Mouse (Mus musculus) midbrain, embryonic 14.5 days (tissue): ENCODE data around the gene Cnr2. TPM values are rescaled to one million over a fixed set of nuclear protein-coding genes. Genes with fewer than 3 reads are reported as not detected.

Experiments
- ATAC-seq: fragments of 200-750 bp; cut with Nextera tagmentation; 2 replicates; pipeline ENCODE4 v1.8.0; 2017; ENCODE audit warnings: moderate number of reproducible peaks, moderate library complexity; ENCODE audit not compliant: low FRiP score, low TSS enrichment
- DNase-seq: peaks from one replicate; pipeline ENCODE4 v3.0.0-alpha.2; 2015
- H3K27ac ChIP-seq: fragments of 300-500 bp; sonication (generic); replicated peaks from 2 replicates; pipeline ENCODE4 v1.5.1; 2014; ENCODE audit warnings: mild to moderate bottlenecking, low read depth, low read length, moderate library complexity
- H3K27me3 ChIP-seq: fragments of 300-500 bp; sonication (generic); 2 replicates; pipeline ENCODE4 v1.6.1; 2014; ENCODE audit warnings: low read length, control low read depth, mixed read lengths; ENCODE audit not compliant: control insufficient read depth, insufficient read depth
- H3K36me3 ChIP-seq: fragments of 300-500 bp; sonication (generic); 2 replicates; pipeline ENCODE4 v1.6.1; 2014; ENCODE audit warnings: low read length, control low read depth; ENCODE audit not compliant: control insufficient read depth, insufficient read depth
- H3K4me1 ChIP-seq: fragments of 300-500 bp; sonication (generic); 2 replicates; pipeline ENCODE4 v1.6.1; 2014; ENCODE audit warnings: mild to moderate bottlenecking, antibody characterized with exemption, low read length, control low read depth; ENCODE audit not compliant: control insufficient read depth, insufficient read depth
- H3K4me2 ChIP-seq: fragments of 300-500 bp; sonication (generic); 2 replicates; pipeline ENCODE4 v1.6.1; 2014; ENCODE audit warnings: mild to moderate bottlenecking, low read length, moderate library complexity
- H3K4me3 ChIP-seq: fragments of 300-500 bp; sonication (generic); replicated peaks from 2 replicates; pipeline ENCODE4 v1.5.1; 2014; ENCODE audit warnings: low read depth, low read length
- H3K9ac ChIP-seq: fragments of 300-500 bp; sonication (generic); replicated peaks from 2 replicates; pipeline ENCODE4 v1.6.1; 2014; ENCODE audit warnings: mild to moderate bottlenecking, low read length, moderate library complexity
- H3K9me3 ChIP-seq: fragments of 300-500 bp; sonication (generic); 2 replicates; pipeline ENCODE4 v1.6.1; 2016; ENCODE audit warnings: low read length, control low read depth, mixed read lengths; ENCODE audit not compliant: control insufficient read depth
- WGBS: fragments of 180-500 bp; shearing (Covaris S2); extraction: QIAGEN DNeasy Blood & Tissue Kit; methylation state at CpG from one replicate; pipeline ENCODE4 v1.1.7; 2014; 5-methylcytosine and 5-hydroxymethylcytosine counted together
- polyA plus RNA-seq: library from polyadenylated mRNA; unstranded; fragments of >200 nt; fragmentation: Nextera tagmentation; extraction: Ambion mirVana; gene quantifications from 2 replicates; pipeline ENCODE4 v1.2.1, GENCODE M21; 2014

Cnr2 gene
- polyA plus RNA-seq, 1 experiment from 2014 or later, result 0.17 TPM

- Histone ChIP-seq H3K4me1 (peaks cover 47% of the 10 kb centered on the region), H3K4me2 (peak overlapping the region; percentile 67), H3K4me3 (no peak overlapping the region), H3K36me3 (peaks cover 17% of the 10 kb centered on the region), H3K9ac (no peak overlapping the region; the same call in none of the 2 replicates), H3K27ac (peak overlapping the region; percentile 94), H3K9me3 (no peaks in the 10 kb centered on the region), H3K27me3 (no peaks in the 10 kb centered on the region)
- DNase-seq, result peak; percentile 7
- 79% methylated on average over 10 of the region's 10 CpGs for WGBS
- no peak for ATAC-seq
Measured at GRCm38 (mm10) chr4:135874564-135875535, 20.3 kb upstream of the Cnr2 start.

- no peaks in the 10 kb centered on the region for H3K27me3 ChIP-seq
- H3K27ac ChIP-seq, result no peak overlapping the region
- WGBS, result 25% methylated on average over 7 of the region's 7 CpGs
- peaks cover 45% of the 10 kb centered on the region for H3K4me1 ChIP-seq
- H3K36me3 ChIP-seq, result peaks cover 15% of the 10 kb centered on the region
- H3K4me3 ChIP-seq, result no peak overlapping the region
- H3K9me3 ChIP-seq, result no peaks in the 10 kb centered on the region
- DNase-seq (no peak), ATAC-seq (no peak)
- no peak overlapping the region for H3K9ac ChIP-seq
- no peak overlapping the region for H3K4me2 ChIP-seq
Measured at GRCm38 (mm10) chr4:135875546-135875945, 19.6 kb upstream of the Cnr2 start.

- Histone ChIP-seq H3K27me3 (no peaks in the 10 kb centered on the region), H3K36me3 (peaks cover 11% of the 10 kb centered on the region), H3K4me1 (peaks cover 41% of the 10 kb centered on the region), H3K4me3 (no peak overlapping the region), H3K27ac (no peak overlapping the region), H3K9ac (no peak overlapping the region; the same call in 1 of the 2 replicates), H3K9me3 (no peaks in the 10 kb centered on the region), H3K4me2 (peak overlapping the region; percentile 43)
- DNase-seq (peak; percentile 21), ATAC-seq (no peak)
- WGBS, result 5% methylated on average over 9 of the region's 9 CpGs
Measured at GRCm38 (mm10) chr4:135875991-135876582, 19.1 kb upstream of the Cnr2 start.

- ATAC-seq (no peak), DNase-seq (peak; percentile 62)
- Histone ChIP-seq H3K4me1 (peaks cover 35% of the 10 kb centered on the region), H3K4me2 (peak overlapping the region; percentile 43), H3K9me3 (no peaks in the 10 kb centered on the region), H3K27ac (no peak overlapping the region), H3K27me3 (no peaks in the 10 kb centered on the region), H3K9ac (peak overlapping the region; percentile 32; the same call in 1 of the 2 replicates), H3K4me3 (no peak overlapping the region; the same call in 1 of the 2 replicates), H3K36me3 (peaks cover 8% of the 10 kb centered on the region)
- WGBS, result 2% methylated on average over 16 of the region's 16 CpGs
Measured at GRCm38 (mm10) chr4:135876583-135877020, 18.6 kb upstream of the Cnr2 start.

GRCm38 (mm10) chr4:135877742-135878141 is 17.5 kb upstream of the Cnr2 start:
- 80% methylated on average over 2 of the region's 2 CpGs for WGBS
- DNase-seq, result peak; percentile 50
- Histone ChIP-seq H3K9me3 (no peaks in the 10 kb centered on the region), H3K4me3 (no peak overlapping the region), H3K9ac (no peak overlapping the region), H3K27ac (no peak overlapping the region), H3K36me3 (no peaks in the 10 kb centered on the region), H3K4me1 (peaks cover 24% of the 10 kb centered on the region), H3K27me3 (no peaks in the 10 kb centered on the region), H3K4me2 (no peak overlapping the region)
- no peak for ATAC-seq

- WGBS, result 69% methylated on average over 6 of the region's 6 CpGs
- Histone ChIP-seq H3K4me2 (no peak overlapping the region), H3K27ac (no peak overlapping the region), H3K36me3 (no peaks in the 10 kb centered on the region), H3K9me3 (no peaks in the 10 kb centered on the region), H3K27me3 (no peaks in the 10 kb centered on the region), H3K4me1 (peaks cover 23% of the 10 kb centered on the region), H3K9ac (no peak overlapping the region), H3K4me3 (no peak overlapping the region)
- ATAC-seq (no peak), DNase-seq (no peak)
Measured at GRCm38 (mm10) chr4:135879021-135879420, 16.2 kb upstream of the Cnr2 start.

- no peaks in the 10 kb centered on the region for H3K36me3 ChIP-seq
- no peaks in the 10 kb centered on the region for H3K27me3 ChIP-seq
- H3K27ac ChIP-seq, result no peak overlapping the region
- H3K9me3 ChIP-seq, result no peaks in the 10 kb centered on the region
- H3K4me2 ChIP-seq, result no peak overlapping the region
- no peak for DNase-seq
- H3K4me3 ChIP-seq, result no peak overlapping the region
- no peak overlapping the region for H3K9ac ChIP-seq
- H3K4me1 ChIP-seq, result peaks cover 14% of the 10 kb centered on the region
- no peak for ATAC-seq
- WGBS, result 88% methylated on average over 6 of the region's 6 CpGs
Measured at GRCm38 (mm10) chr4:135880018-135880417, 15.2 kb upstream of the Cnr2 start.

GRCm38 (mm10) chr4:135880576-135880975 is 14.6 kb upstream of the Cnr2 start:
- no peak overlapping the region for H3K9ac ChIP-seq
- H3K4me2 ChIP-seq, result no peak overlapping the region
- H3K4me1 ChIP-seq, result peaks cover 14% of the 10 kb centered on the region
- ATAC-seq (no peak), DNase-seq (no peak)
- no peak overlapping the region for H3K4me3 ChIP-seq
- H3K9me3 ChIP-seq, result no peaks in the 10 kb centered on the region
- 78% methylated on average over 10 of the region's 10 CpGs for WGBS
- H3K27ac ChIP-seq, result no peak overlapping the region
- no peaks in the 10 kb centered on the region for H3K27me3 ChIP-seq
- no peaks in the 10 kb centered on the region for H3K36me3 ChIP-seq
